Mouse (Mus musculus): ENCODE results near the gene Zfp383. TPM values are rescaled to one million over a fixed set of nuclear protein-coding genes. Genes with fewer than 3 reads are reported as not detected.
A peak's percentile ranks its signal among the peaks of the same experiment; 100 is the strongest.
"Not testable (repeated sequence)": the region's sequence is repeated elsewhere in the genome, so short reads cannot be mapped to it uniquely, and the experiment has no call there.

Gene Zfp383
- polyA plus RNA-seq (2012; ENCODE audit: insufficient read depth, insufficient read length, missing spikeins): 1.2 and 3.0 TPM in 2 replicates

DNA sequence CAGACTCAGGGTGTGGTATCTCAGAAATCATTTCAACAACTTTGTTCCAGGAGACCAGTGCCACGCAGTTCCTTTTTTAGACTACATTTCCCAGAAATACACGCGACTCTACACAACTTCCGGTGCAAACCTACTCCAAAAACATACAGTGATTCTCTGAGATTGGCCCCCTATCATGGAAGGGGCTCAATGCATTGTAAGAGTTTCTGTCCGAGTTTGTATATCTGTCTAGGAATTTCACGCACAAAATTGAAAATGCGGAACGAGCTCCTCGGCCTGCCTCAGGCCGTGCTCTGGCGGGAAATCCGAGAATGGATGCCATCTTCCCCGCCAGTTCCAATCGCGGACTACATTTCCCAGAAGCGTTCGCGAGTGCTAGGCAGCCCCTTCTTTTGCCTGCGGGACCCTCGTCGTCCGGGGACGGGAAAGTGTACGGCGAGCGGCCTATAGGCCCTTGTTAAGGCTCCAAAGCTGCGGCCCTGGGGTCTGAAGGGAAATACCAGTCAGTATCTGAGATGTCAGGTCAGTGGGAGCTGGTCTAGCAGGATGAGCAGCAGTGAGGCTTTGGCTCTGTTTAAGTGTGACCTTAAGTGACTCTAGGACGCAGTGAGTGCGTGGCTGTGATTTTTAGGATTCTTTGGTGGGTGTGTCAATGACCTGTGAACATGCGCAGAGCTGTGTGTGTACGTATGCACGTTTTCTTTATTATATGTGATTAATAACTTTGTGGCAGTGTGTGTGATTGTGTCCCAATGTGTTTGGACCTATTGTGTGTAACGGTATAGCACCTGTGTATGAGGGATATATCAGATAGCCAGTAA is at the start of gene Zfp383:
Gene Zfp383 (plus strand): TSS at position 94 of the 821 bp plus-strand sequence.
- H3K27ac ChIP-seq (replicated peaks; ENCODE audit: low read depth, low read length): peak within 1 kb of the TSS; percentile 97
- no peaks in the 10 kb centered on the region for H3K4me1 ChIP-seq (ENCODE audit: control insufficient read depth, insufficient read depth, insufficient read length, low read length)
- H3K4me3 ChIP-seq (ENCODE audit: insufficient read depth, low read depth, low read length): peak within 1 kb of the TSS; percentile 89

DNA sequence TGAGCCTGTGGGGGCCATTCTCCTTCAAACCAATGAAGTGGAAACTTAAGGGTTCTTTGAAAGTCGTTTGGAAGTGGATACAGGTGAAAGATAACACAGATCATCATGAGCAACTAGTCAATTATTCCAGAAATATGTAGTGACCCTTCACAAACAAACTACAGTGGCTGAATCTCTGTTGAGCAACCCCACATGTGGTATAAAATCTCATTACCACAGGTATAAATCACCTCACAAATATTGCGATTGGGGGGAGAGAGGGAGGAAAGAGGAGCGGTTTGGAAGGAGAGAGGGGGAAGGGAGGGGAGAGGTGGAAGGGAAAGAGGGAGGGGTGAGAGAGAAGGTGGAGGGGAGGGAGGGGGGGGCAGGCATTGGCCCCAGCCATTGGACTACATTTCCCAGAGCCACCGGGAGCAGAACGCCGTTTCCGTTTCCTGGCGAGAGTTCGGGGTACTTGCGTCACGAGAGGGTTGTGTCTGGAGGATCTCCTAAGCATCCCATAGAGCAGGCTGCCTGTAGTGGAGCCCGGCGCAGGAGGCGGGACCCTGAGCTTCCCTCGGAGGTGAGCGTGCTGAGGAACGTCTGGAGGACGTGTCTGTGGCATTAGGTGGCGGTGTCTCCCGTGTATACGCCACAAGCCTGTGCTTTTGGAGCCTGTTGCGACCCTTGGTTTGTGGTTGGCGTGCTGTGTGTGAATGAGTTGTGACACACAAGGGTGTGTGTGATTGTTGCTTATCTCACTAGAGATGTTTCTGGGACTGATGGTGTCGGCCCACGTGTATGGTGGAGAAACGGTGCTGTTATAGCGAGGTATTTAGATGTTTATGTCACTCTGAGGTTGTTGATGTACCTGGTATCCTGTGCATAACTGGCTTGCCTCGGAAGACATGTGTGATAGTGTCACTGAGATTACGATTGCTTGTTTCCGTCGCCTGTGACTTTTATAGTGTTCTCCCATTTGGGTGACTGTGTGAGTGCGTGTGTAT is 48.2 kb upstream of the Zfp383 start, which contains the start of gene Zfp420:
Gene Zfp420 (plus strand): TSS at position 448 of the 986 bp plus-strand sequence.
- no peak within 1 kb of the TSS for H3K27ac ChIP-seq (replicated peaks; ENCODE audit: low read depth, low read length)
- H3K4me1 ChIP-seq (ENCODE audit: control insufficient read depth, insufficient read depth, insufficient read length, low read length): no peaks in the 10 kb centered on the region
- peak within 1 kb of the TSS; percentile 71 for H3K4me3 ChIP-seq (ENCODE audit: insufficient read depth, low read depth, low read length)

DNA sequence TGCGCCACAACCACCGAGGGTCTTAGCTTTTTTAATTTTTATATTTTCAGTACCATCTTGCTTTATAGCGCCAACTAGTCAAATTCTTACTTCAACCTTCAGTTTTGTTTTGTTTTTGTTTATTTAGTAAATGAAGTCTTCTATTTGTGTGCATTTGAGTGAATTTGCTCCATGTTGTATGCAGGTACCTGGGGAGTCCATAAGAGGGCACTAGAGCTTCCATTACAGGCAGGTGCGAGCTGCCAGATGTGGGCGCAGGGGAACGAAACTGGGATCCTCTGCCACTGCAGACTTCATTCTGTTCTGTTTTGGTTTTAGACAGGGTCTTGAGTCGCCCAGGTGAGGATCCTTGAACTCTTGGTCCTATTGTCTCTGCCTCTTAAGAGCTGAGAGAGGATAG is 46.4 kb upstream of the Zfp383 start:
- H3K4me1 ChIP-seq (ENCODE audit: control insufficient read depth, insufficient read depth, insufficient read length, low read length): no peaks in the 10 kb centered on the region
- no peak overlapping the region for H3K27ac ChIP-seq (replicated peaks; ENCODE audit: low read depth, low read length)
- no peak overlapping the region for H3K4me3 ChIP-seq (ENCODE audit: insufficient read depth, low read depth, low read length)

DNA sequence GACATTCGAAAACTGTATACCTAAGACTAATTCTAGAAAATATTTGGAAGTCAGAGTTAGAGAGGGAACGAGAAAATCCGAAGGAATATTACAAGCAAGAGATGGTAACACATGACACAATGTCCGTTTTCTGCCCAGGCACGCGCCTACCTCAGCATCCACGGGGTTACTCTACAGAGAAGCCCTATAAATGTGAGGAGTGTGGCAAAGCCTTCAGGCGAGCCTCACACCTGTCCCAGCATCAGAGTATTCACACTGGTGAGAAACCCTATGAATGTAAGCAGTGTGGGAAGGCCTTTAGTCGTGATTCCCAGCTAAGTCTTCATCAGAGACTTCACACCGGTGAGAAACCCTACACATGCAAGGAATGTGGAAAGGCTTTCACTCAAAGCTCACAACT is 33.8 kb upstream of the Zfp383 start:
- Histone ChIP-seq H3K4me1 (ENCODE audit: control insufficient read depth, insufficient read depth, insufficient read length, low read length) (no peaks in the 10 kb centered on the region), H3K27ac (replicated peaks; ENCODE audit: low read depth, low read length) (no peak overlapping the region), H3K4me3 (ENCODE audit: insufficient read depth, low read depth, low read length) (no peak overlapping the region)

DNA sequence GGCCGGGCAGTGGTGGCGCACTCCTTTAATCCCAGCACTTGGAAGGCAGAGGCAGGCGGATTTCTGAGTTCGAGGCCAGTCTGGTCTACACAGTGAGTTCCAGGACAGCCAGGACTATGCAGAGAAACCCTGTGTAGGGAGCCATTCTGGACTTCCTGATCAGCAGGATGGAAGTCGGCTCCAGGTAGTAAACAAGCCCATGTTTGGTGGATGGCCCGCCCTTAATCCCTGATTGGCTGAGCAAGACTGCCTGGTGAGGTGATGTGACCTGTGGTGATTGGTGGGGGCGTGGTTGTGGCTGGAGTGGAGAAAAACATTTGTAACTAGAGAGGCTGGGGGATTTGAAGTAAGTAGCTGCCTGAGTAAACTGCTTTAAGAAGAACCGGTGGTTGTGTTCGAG is 30.5 kb upstream of the Zfp383 start:
- not testable (repeated sequence) for H3K27ac ChIP-seq (replicated peaks; ENCODE audit: low read depth, low read length); H3K4me1 ChIP-seq (ENCODE audit: control insufficient read depth, insufficient read depth, insufficient read length, low read length); H3K4me3 ChIP-seq (ENCODE audit: insufficient read depth, low read depth, low read length)

DNA sequence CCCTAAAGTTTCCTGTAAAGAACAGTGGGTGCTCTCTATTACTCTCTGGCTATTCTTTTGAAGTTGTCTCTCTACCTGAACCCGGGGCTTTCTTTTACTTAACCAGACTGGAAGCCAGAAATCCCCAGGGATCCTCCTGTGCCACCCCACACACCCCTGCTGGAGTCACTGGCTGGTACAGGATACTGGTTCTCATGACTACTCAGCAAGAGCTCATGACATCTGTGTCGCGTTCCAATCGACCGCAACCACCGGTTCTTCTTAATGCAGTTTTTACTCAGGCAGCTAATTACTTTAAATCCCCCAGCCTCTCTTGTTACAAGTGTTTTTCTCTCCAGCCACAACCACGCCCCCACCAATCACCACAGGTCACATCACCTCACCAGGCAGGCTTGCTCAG is 28.0 kb upstream of the Zfp383 start:
- no peak overlapping the region for H3K4me3 ChIP-seq (ENCODE audit: insufficient read depth, low read depth, low read length)
- no peaks in the 10 kb centered on the region for H3K4me1 ChIP-seq (ENCODE audit: control insufficient read depth, insufficient read depth, insufficient read length, low read length)
- H3K27ac ChIP-seq (replicated peaks; ENCODE audit: low read depth, low read length): no peak overlapping the region

DNA sequence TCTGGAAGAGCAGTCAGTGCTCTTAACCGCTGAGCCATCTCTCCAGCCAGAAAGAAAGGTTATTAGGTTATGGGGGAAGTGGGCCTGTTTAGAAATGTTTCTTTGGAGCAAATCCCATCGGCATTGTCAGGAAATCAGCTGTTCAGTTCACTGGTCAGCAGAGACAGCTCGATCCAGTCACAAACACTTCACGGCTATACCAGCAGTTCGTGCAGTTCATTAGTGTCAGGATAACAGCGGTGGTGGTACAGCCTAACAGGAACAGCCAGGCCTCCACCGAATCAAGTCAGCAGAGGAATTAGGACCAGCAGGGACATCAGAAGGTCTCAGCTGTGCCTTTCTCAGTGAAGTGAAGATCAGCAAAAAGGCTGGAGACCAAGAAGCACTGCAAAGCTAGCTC is 27.1 kb upstream of the Zfp383 start:
- Histone ChIP-seq H3K27ac (replicated peaks; ENCODE audit: low read depth, low read length) (no peak overlapping the region), H3K4me1 (ENCODE audit: control insufficient read depth, insufficient read depth, insufficient read length, low read length) (no peaks in the 10 kb centered on the region), H3K4me3 (ENCODE audit: insufficient read depth, low read depth, low read length) (no peak overlapping the region)

DNA sequence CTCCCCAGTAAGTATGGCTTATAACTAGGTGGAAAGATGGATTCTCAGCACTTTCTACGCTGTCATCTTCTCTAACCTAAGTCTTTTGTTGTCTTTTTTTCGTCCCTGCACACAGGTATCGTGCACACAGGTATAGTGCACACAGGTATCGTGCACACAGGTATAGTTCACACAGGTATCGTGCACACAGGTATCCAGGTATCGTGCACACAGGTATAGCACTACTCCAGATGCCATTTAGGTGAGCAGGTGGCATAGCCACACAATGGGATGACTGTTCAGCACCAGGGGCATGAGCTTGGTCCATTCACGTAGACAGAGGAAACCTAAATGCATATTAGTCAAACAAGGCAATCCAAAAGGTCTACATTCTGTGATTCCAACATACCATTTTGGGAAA is 17.5 kb upstream of the Zfp383 start:
- Histone ChIP-seq H3K4me1 (ENCODE audit: control insufficient read depth, insufficient read depth, insufficient read length, low read length) (no peaks in the 10 kb centered on the region), H3K4me3 (ENCODE audit: insufficient read depth, low read depth, low read length) (no peak overlapping the region), H3K27ac (replicated peaks; ENCODE audit: low read depth, low read length) (no peak overlapping the region)

DNA sequence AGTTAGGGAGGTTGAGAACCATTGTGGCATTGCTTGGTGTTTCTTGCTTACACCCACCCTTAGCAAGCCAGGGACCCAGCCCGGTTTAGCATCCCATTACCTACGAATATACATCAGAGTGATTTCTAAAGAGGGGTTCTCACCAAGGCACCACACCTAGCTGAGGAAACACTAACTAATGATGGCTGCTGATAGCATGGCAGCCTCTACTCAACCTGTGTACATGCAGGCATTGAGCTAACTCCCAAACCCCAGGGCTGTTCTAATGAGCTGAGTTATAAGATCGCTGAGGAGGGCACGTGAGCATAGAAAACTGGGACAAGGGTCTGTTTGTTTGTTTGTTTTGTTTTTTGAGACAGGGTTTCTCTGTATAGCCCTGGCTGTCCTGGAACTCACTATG is 15.3 kb upstream of the Zfp383 start:
- Histone ChIP-seq H3K4me1 (ENCODE audit: control insufficient read depth, insufficient read depth, insufficient read length, low read length) (no peaks in the 10 kb centered on the region), H3K27ac (replicated peaks; ENCODE audit: low read depth, low read length) (no peak overlapping the region), H3K4me3 (ENCODE audit: insufficient read depth, low read depth, low read length) (no peak overlapping the region)

DNA sequence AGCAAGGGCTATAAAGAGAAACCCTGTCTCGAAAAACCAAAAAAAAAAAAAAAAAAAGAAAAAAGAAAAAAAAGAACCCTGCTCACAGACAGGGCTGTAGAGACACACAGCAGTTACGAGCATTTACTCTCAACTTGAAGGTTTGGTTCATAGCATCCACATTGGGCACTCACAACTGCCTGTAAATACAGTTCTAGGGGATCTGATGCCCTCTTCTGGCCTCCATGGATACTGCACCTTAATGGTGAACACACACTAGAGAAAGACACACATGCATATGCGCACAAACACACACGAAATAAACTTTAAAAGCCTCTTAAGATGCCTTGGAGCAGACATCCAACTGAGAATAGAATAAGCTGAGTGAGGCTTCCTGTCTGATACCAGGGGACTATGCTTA is 9.7 kb upstream of the Zfp383 start:
- no peak overlapping the region for H3K4me3 ChIP-seq (ENCODE audit: insufficient read depth, low read depth, low read length)
- no peak overlapping the region for H3K27ac ChIP-seq (replicated peaks; ENCODE audit: low read depth, low read length)
- no peaks in the 10 kb centered on the region for H3K4me1 ChIP-seq (ENCODE audit: control insufficient read depth, insufficient read depth, insufficient read length, low read length)

DNA sequence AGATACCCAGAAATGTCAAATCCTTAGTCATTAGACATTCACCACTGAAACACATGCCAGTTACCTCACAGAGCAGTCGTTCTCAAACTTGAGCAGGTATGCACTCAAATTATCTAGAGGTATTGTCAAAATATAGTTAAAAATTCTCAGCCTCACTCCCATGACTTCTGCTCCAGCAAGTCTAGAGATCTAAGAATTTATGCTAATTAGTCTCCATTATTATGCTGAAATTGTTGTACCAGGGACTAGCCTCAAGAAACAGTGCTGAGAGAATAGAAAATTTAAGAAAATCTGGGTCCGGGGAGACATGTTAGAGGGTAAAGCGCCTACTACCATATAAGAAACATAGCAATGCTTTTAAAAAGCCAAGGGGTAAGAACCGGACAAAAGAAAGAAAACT is 3.9 kb upstream of the Zfp383 start:
- no peaks in the 10 kb centered on the region for H3K4me1 ChIP-seq (ENCODE audit: control insufficient read depth, insufficient read depth, insufficient read length, low read length)
- no peak overlapping the region for H3K27ac ChIP-seq (replicated peaks; ENCODE audit: low read depth, low read length)
- H3K4me3 ChIP-seq (ENCODE audit: insufficient read depth, low read depth, low read length): no peak overlapping the region

DNA sequence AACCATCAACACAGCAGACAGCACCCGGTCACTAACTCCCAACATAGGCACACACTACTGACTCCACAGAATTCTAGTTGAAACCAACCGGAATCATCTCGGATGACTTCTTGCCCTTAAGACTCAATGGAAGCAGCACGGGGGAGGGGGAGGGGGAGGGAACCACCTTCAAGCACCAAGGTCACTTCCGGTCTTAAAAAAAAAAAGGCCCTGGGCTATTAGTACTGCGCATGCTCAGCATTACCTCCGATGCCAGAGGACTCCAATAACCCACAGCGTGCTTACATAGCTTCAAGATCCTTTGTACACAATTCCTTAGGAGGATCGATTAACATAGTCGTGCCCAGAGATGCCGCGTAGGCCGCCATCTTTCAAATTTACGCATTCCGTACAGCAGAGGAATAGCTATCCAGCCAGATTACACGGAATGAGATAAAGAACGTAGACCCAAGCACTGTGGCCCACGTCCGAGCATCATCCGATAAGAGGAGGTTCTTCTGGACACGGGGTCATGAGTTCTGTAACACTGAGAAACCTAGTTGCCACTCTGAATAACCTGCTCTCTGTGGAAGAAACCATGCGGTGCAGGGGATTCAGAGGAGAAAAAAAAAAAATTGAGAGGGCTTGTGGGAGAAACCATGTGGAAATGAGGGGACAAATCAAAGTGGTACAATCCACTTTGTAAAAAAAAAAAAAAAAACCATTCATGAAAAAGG is 1.9 kb upstream of the Zfp383 start, which contains the start of gene Zfp27:
Gene Zfp27 (minus strand): TSS at position 607 of the 716 bp plus-strand sequence.
- Histone ChIP-seq H3K27ac (replicated peaks; ENCODE audit: low read depth, low read length) (peak within 1 kb of the TSS; percentile 94), H3K4me3 (ENCODE audit: insufficient read depth, low read depth, low read length) (peak within 1 kb of the TSS; percentile 99), H3K4me1 (ENCODE audit: control insufficient read depth, insufficient read depth, insufficient read length, low read length) (no peaks in the 10 kb centered on the region)

DNA sequence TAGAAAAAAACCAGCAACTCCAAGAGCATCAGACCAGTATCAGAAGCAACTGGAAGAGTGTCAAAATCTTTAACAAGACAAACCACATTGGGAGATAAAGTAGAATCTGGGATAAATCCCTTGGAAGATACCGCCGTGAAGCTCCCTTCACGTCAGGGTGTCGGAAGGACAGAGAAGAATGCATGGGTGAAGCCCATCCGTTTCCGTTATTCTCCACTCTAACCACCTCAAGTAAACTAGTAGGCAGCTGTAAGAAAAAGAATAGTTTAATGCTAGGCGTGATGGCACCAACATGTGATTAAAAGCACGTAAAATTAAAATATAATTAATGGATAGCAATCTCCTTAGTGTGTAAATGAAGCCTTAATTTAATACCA is 1.4 kb upstream of the Zfp383 start:
- H3K27ac ChIP-seq (replicated peaks; ENCODE audit: low read depth, low read length): peak overlapping the region; percentile 93
- peak overlapping the region; percentile 99 for H3K4me3 ChIP-seq (ENCODE audit: insufficient read depth, low read depth, low read length)
- no peaks in the 10 kb centered on the region for H3K4me1 ChIP-seq (ENCODE audit: control insufficient read depth, insufficient read depth, insufficient read length, low read length)

DNA sequence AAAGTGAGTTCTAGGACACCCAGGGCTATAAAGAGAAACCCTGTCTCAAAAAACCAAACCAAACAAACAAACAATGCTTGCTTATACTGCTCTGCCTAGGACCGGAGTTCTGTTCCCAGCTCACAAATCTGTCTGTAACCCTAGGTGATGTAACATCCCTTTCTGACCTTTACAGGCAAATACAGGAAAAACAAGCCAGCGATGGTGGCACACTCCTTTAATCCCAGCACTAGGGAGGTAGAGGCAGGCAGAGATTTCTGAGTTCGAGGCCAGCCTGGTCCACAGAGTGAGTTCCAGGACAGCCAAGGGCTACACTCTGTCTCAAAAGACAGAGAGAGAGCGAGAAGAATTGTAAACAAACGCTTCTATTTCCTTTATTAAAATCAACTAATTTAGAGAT is 817 bp upstream of the Zfp383 start:
- H3K4me3 ChIP-seq (ENCODE audit: insufficient read depth, low read depth, low read length): no peak overlapping the region
- no peak overlapping the region for H3K27ac ChIP-seq (replicated peaks; ENCODE audit: low read depth, low read length)
- no peaks in the 10 kb centered on the region for H3K4me1 ChIP-seq (ENCODE audit: control insufficient read depth, insufficient read depth, insufficient read length, low read length)

DNA sequence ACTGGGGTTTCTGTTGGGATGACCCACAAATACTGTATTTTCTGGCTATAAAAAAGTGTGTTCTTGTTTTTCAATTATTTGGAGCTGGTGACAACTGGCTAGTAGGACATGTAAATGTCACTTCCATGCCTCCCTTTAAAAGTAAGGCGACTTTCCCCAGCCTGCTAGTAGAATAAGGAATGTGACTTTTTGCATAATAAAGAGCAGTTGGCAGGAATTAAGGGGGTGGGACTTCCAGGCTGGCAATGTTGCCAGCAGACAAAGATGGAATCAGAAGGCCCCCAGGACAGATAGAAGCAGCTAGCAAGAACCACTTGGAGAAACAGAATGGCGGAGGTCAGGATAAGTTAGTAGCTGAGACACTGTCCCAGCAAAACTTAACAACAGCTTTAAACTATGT is 2.2 kb downstream of the Zfp383 start:
- no peak overlapping the region for H3K27ac ChIP-seq (replicated peaks; ENCODE audit: low read depth, low read length)
- no peak overlapping the region for H3K4me3 ChIP-seq (ENCODE audit: insufficient read depth, low read depth, low read length)

More for the DNA sequence above, 2.2 kb downstream of the Zfp383 start:
- no peaks in the 10 kb centered on the region for H3K4me1 ChIP-seq (ENCODE audit: control insufficient read depth, insufficient read depth, insufficient read length, low read length)

Data from brown adipose tissue, adult 24 weeks (tissue).